Mouse (Mus musculus) kidney, adult 2 months (tissue): ENCODE results near the gene Tomm40.

Experiments used
- CTCF ChIP-seq: fragments of 200-500 bp; conservative IDR thresholded peaks from 2 replicates; pipeline ENCODE4 v1.5.1; 2011; ENCODE audit warnings: low read depth, mild to moderate bottlenecking, control low read depth, low read length, moderate library complexity, mixed read lengths; ENCODE audit not compliant: insufficient read depth, insufficient read length
- POLR2A ChIP-seq: fragments of 200-500 bp; IDR thresholded peaks from one replicate; pipeline ENCODE4 v1.6.1; 2011; ENCODE audit warnings: low read depth, low read length, control low read depth

DNA sequence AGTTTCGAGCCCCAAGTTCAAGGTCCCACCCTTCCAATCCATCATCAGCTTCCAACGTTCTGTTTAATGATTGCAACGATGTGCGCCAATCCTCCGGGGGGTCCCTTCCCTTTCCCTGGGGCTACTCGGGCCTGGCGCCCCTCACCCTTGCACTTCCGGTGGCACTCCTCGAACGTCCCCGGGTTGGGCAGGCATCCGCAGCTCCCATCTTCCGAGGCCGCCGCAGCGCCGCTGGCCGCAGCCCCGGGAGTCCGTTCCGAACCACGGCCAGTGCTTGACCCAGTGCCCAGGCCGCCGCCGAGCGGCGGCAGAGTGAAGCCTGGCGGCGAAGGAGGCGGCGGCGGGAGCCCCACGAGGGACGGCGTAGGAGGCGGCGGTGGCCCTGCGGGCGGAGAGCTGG is 402 bp downstream of the Tomm40 start:
- TF ChIP-seq CTCF (no peak), POLR2A (no peak)
